Mouse (Mus musculus): ENCODE measurements at regions not wholly inside any gene's neighbourhood (a gene's known extent, or its start where the extent isn't known, plus 50 kb on each side); places are given as distances from the start of the nearest gene placed in this dataset.

GRCm38 (mm10) chr15:36427334-36427733 is 580.2 kb downstream of the Zfp706 start:
- Histone ChIP-seq H3K4me3 (ENCODE audit: low read depth, low read length) (no peak overlapping the region), H3K9ac (ENCODE audit: low read depth, low read length) (no peak overlapping the region), H3K4me1 (replicated peaks; ENCODE audit: control insufficient read depth, insufficient read depth, low read length) (no peaks in the 10 kb centered on the region; the same call in 1 of the 2 replicates), H3K9me3 (ENCODE audit: control insufficient read depth, low read length) (no peaks in the 10 kb centered on the region), H3K27ac (ENCODE audit: low read depth, low read length) (no peak overlapping the region), H3K4me2 (no peak overlapping the region), H3K36me3 (ENCODE audit: control insufficient read depth, insufficient read depth, low read length) (no peaks in the 10 kb centered on the region), H3K27me3 (replicated peaks; ENCODE audit: control insufficient read depth, insufficient read depth, low read length) (no peaks in the 10 kb centered on the region)
- WGBS: 52% methylated on average over 4 of the region's 4 CpGs
- no peak for DNase-seq (ENCODE audit: low spot score)
- ATAC-seq (replicated peaks; ENCODE audit: low FRiP score): no peak

GRCm38 (mm10) chr15:36425902-36426301 is 581.7 kb downstream of the Zfp706 start:
- Histone ChIP-seq H3K4me2 (no peak overlapping the region), H3K9me3 (ENCODE audit: control insufficient read depth, low read length) (no peaks in the 10 kb centered on the region), H3K27ac (ENCODE audit: low read depth, low read length) (no peak overlapping the region), H3K27me3 (replicated peaks; ENCODE audit: control insufficient read depth, insufficient read depth, low read length) (no peaks in the 10 kb centered on the region), H3K9ac (ENCODE audit: low read depth, low read length) (no peak overlapping the region), H3K4me1 (replicated peaks; ENCODE audit: control insufficient read depth, insufficient read depth, low read length) (no peaks in the 10 kb centered on the region; the same call in 1 of the 2 replicates), H3K36me3 (ENCODE audit: control insufficient read depth, insufficient read depth, low read length) (no peaks in the 10 kb centered on the region), H3K4me3 (ENCODE audit: low read depth, low read length) (no peak overlapping the region)
- ATAC-seq (replicated peaks; ENCODE audit: low FRiP score) (no peak), DNase-seq (ENCODE audit: low spot score) (no peak)
- 78% methylated on average over 8 of the region's 8 CpGs for WGBS

GRCm38 (mm10) chr15:36424047-36424446 is 583.5 kb downstream of the Zfp706 start:
- ATAC-seq (replicated peaks; ENCODE audit: low FRiP score) (no peak), DNase-seq (ENCODE audit: low spot score) (no peak)
- H3K4me2 ChIP-seq: no peak overlapping the region
- WGBS: 86% methylated on average over 8 of the region's 8 CpGs
- no peak overlapping the region for H3K27ac ChIP-seq (ENCODE audit: low read depth, low read length)
- no peaks in the 10 kb centered on the region for H3K36me3 ChIP-seq (ENCODE audit: control insufficient read depth, insufficient read depth, low read length)
- H3K4me3 ChIP-seq (ENCODE audit: low read depth, low read length): no peak overlapping the region
- no peak overlapping the region for H3K9ac ChIP-seq (ENCODE audit: low read depth, low read length)
- no peaks in the 10 kb centered on the region for H3K4me1 ChIP-seq (replicated peaks; ENCODE audit: control insufficient read depth, insufficient read depth, low read length)
- H3K9me3 ChIP-seq (ENCODE audit: control insufficient read depth, low read length): no peaks in the 10 kb centered on the region
- H3K27me3 ChIP-seq (replicated peaks; ENCODE audit: control insufficient read depth, insufficient read depth, low read length): no peaks in the 10 kb centered on the region; the same call in 1 of the 2 replicates

GRCm38 (mm10) chr15:36422781-36423180 is 584.8 kb downstream of the Zfp706 start:
- DNase-seq (ENCODE audit: low spot score) (no peak), ATAC-seq (replicated peaks; ENCODE audit: low FRiP score) (no peak)
- Histone ChIP-seq H3K36me3 (ENCODE audit: control insufficient read depth, insufficient read depth, low read length) (no peaks in the 10 kb centered on the region), H3K27me3 (replicated peaks; ENCODE audit: control insufficient read depth, insufficient read depth, low read length) (no peaks in the 10 kb centered on the region; the same call in 1 of the 2 replicates), H3K27ac (ENCODE audit: low read depth, low read length) (no peak overlapping the region), H3K9ac (ENCODE audit: low read depth, low read length) (no peak overlapping the region), H3K4me1 (replicated peaks; ENCODE audit: control insufficient read depth, insufficient read depth, low read length) (no peaks in the 10 kb centered on the region), H3K4me2 (no peak overlapping the region), H3K4me3 (ENCODE audit: low read depth, low read length) (no peak overlapping the region), H3K9me3 (ENCODE audit: control insufficient read depth, low read length) (no peaks in the 10 kb centered on the region)
- 72% methylated on average over 3 of the region's 3 CpGs for WGBS

- Histone ChIP-seq H3K4me3 (ENCODE audit: low read depth, low read length) (no peak overlapping the region), H3K9ac (ENCODE audit: low read depth, low read length) (no peak overlapping the region), H3K27me3 (replicated peaks; ENCODE audit: control insufficient read depth, insufficient read depth, low read length) (no peaks in the 10 kb centered on the region; the same call in 1 of the 2 replicates), H3K27ac (ENCODE audit: low read depth, low read length) (no peak overlapping the region), H3K36me3 (ENCODE audit: control insufficient read depth, insufficient read depth, low read length) (no peaks in the 10 kb centered on the region), H3K4me2 (no peak overlapping the region), H3K4me1 (replicated peaks; ENCODE audit: control insufficient read depth, insufficient read depth, low read length) (no peaks in the 10 kb centered on the region), H3K9me3 (ENCODE audit: control insufficient read depth, low read length) (no peaks in the 10 kb centered on the region)
- no peak for ATAC-seq (replicated peaks; ENCODE audit: low FRiP score)
- DNase-seq (ENCODE audit: low spot score): no peak
- WGBS: 70% methylated on average over 7 of the region's 7 CpGs
Measured at GRCm38 (mm10) chr15:36419943-36420480, 587.6 kb downstream of the Zfp706 start.

GRCm38 (mm10) chr15:36417426-36417825 is 590.1 kb downstream of the Zfp706 start:
- no peak overlapping the region for H3K4me2 ChIP-seq
- no peaks in the 10 kb centered on the region for H3K9me3 ChIP-seq (ENCODE audit: control insufficient read depth, low read length)
- H3K27me3 ChIP-seq (replicated peaks; ENCODE audit: control insufficient read depth, insufficient read depth, low read length): no peaks in the 10 kb centered on the region; the same call in 1 of the 2 replicates
- H3K9ac ChIP-seq (ENCODE audit: low read depth, low read length): no peak overlapping the region
- H3K27ac ChIP-seq (ENCODE audit: low read depth, low read length): no peak overlapping the region
- no peaks in the 10 kb centered on the region for H3K36me3 ChIP-seq (ENCODE audit: control insufficient read depth, insufficient read depth, low read length)
- DNase-seq (ENCODE audit: low spot score) (no peak), ATAC-seq (replicated peaks; ENCODE audit: low FRiP score) (no peak)
- H3K4me1 ChIP-seq (replicated peaks; ENCODE audit: control insufficient read depth, insufficient read depth, low read length): no peaks in the 10 kb centered on the region
- H3K4me3 ChIP-seq (ENCODE audit: low read depth, low read length): no peak overlapping the region
- 70% methylated on average over 3 of the region's 3 CpGs for WGBS

GRCm38 (mm10) chr15:36415552-36416249 is 591.9 kb downstream of the Zfp706 start:
- H3K9ac ChIP-seq (ENCODE audit: low read depth, low read length): no peak overlapping the region
- no peaks in the 10 kb centered on the region for H3K4me1 ChIP-seq (replicated peaks; ENCODE audit: control insufficient read depth, insufficient read depth, low read length)
- H3K27me3 ChIP-seq (replicated peaks; ENCODE audit: control insufficient read depth, insufficient read depth, low read length): no peaks in the 10 kb centered on the region; the same call in 1 of the 2 replicates
- ATAC-seq (replicated peaks; ENCODE audit: low FRiP score) (no peak), DNase-seq (ENCODE audit: low spot score) (no peak)
- WGBS: 68% methylated on average over 5 of the region's 5 CpGs
- no peak overlapping the region for H3K27ac ChIP-seq (ENCODE audit: low read depth, low read length)
- no peaks in the 10 kb centered on the region for H3K36me3 ChIP-seq (ENCODE audit: control insufficient read depth, insufficient read depth, low read length)
- H3K4me2 ChIP-seq: no peak overlapping the region
- no peaks in the 10 kb centered on the region for H3K9me3 ChIP-seq (ENCODE audit: control insufficient read depth, low read length)
- H3K4me3 ChIP-seq (ENCODE audit: low read depth, low read length): no peak overlapping the region

GRCm38 (mm10) chr15:36412016-36412415 is 595.6 kb downstream of the Zfp706 start:
- no peaks in the 10 kb centered on the region for H3K27me3 ChIP-seq (replicated peaks; ENCODE audit: control insufficient read depth, insufficient read depth, low read length)
- WGBS: 81% methylated on average over 3 of the region's 3 CpGs
- H3K27ac ChIP-seq (ENCODE audit: low read depth, low read length): no peak overlapping the region
- no peak overlapping the region for H3K9ac ChIP-seq (ENCODE audit: low read depth, low read length)
- DNase-seq (ENCODE audit: low spot score) (no peak), ATAC-seq (replicated peaks; ENCODE audit: low FRiP score) (no peak)
- H3K9me3 ChIP-seq (ENCODE audit: control insufficient read depth, low read length): no peaks in the 10 kb centered on the region
- H3K36me3 ChIP-seq (ENCODE audit: control insufficient read depth, insufficient read depth, low read length): no peaks in the 10 kb centered on the region
- no peak overlapping the region for H3K4me3 ChIP-seq (ENCODE audit: low read depth, low read length)
- H3K4me1 ChIP-seq (replicated peaks; ENCODE audit: control insufficient read depth, insufficient read depth, low read length): no peaks in the 10 kb centered on the region
- no peak overlapping the region for H3K4me2 ChIP-seq

- H3K4me2 ChIP-seq: no peak overlapping the region
- 69% methylated on average over 3 of the region's 3 CpGs for whole genome bisulfite sequencing
- DNase-seq (ENCODE audit: low spot score): no peak
Measured at GRCm38 (mm10) chr15:36405446-36405845, 602.1 kb downstream of the Zfp706 start.

More at GRCm38 (mm10) chr15:36405446-36405845, 602.1 kb downstream of the Zfp706 start:
- Histone ChIP-seq H3K9me3 (ENCODE audit: control insufficient read depth, low read length) (no peaks in the 10 kb centered on the region), H3K27me3 (replicated peaks; ENCODE audit: control insufficient read depth, insufficient read depth, low read length) (no peaks in the 10 kb centered on the region), H3K4me3 (ENCODE audit: low read depth, low read length) (no peak overlapping the region), H3K36me3 (ENCODE audit: control insufficient read depth, insufficient read depth, low read length) (no peaks in the 10 kb centered on the region), H3K27ac (ENCODE audit: low read depth, low read length) (no peak overlapping the region), H3K4me1 (replicated peaks; ENCODE audit: control insufficient read depth, insufficient read depth, low read length) (no peaks in the 10 kb centered on the region), H3K9ac (ENCODE audit: low read depth, low read length) (no peak overlapping the region)
- no peak for ATAC-seq (replicated peaks; ENCODE audit: low FRiP score)

All from liver, embryonic 11.5 days (tissue).